Mouse (Mus musculus) bone marrow macrophage, adult 2 months (primary cell): ENCODE results near the gene Tbc1d9. TPM values are rescaled to one million over a fixed set of nuclear protein-coding genes. Genes with fewer than 3 reads are reported as not detected.

Experiments used
- H3K27ac ChIP-seq: 2 replicates; pipeline ENCODE4 v1.5.1; 2012; ENCODE audit warnings: low read depth, low read length; ENCODE audit not compliant: insufficient read depth
- H3K4me1 ChIP-seq: 2 replicates; pipeline ENCODE4 v1.6.1; 2012; ENCODE audit warnings: low read length; ENCODE audit not compliant: control insufficient read depth, insufficient read depth
- H3K4me3 ChIP-seq: 2 replicates; pipeline ENCODE4 v1.5.1; 2012; ENCODE audit warnings: mild to moderate bottlenecking, low read length, moderate library complexity; ENCODE audit not compliant: insufficient read depth
- CTCF ChIP-seq: IDR thresholded peaks from 2 replicates; pipeline ENCODE4 v1.5.1; 2012; ENCODE audit warnings: low read depth, mild to moderate bottlenecking, low read length, moderate library complexity
- POLR2A ChIP-seq: IDR thresholded peaks from 2 replicates; pipeline ENCODE4 v1.6.1; 2012; ENCODE audit warnings: mild to moderate bottlenecking, low read depth, low read length, borderline replicate concordance
- polyA plus RNA-seq: library from polyadenylated mRNA; stranded (reverse); fragments of >200 nt; gene quantifications from 2 replicates; pipeline ENCODE4 v1.2.4, GENCODE M21; 2012; ENCODE audit not compliant: missing spikeins, insufficient read depth, insufficient read length

The Tbc1d9 gene
- polyA plus RNA-seq, 1 experiment, result 27.9 TPM

- peaks cover 8% of the 10 kb centered on the region for H3K4me1 ChIP-seq
- TF ChIP-seq POLR2A (no peak), CTCF (no peak)
- no peak overlapping the region for H3K4me3 ChIP-seq
- no peak overlapping the region for H3K27ac ChIP-seq
Observed at GRCm38 (mm10) chr8:83200191-83201177, 35.3 kb downstream of the Tbc1d9 start.

GRCm38 (mm10) chr8:83202946-83203345 lies 37.8 kb downstream of the Tbc1d9 start:
- Histone ChIP-seq H3K4me3 (no peak overlapping the region), H3K4me1 (peaks cover 8% of the 10 kb centered on the region), H3K27ac (no peak overlapping the region)
- TF ChIP-seq POLR2A, result no peak

GRCm38 (mm10) chr8:83205907-83206306 lies 40.8 kb downstream of the Tbc1d9 start:
- TF ChIP-seq POLR2A, result no peak
- TF ChIP-seq CTCF, result no peak
- H3K4me3 ChIP-seq, result no peak overlapping the region

GRCm38 (mm10) chr8:83209581-83209980 lies 44.4 kb downstream of the Tbc1d9 start:
- Histone ChIP-seq H3K4me3 (no peak overlapping the region), H3K27ac (no peak overlapping the region), H3K4me1 (no peaks in the 10 kb centered on the region)
- TF ChIP-seq POLR2A, result no peak
- TF ChIP-seq CTCF, result no peak

More at GRCm38 (mm10) chr8:83205907-83206306, 40.8 kb downstream of the Tbc1d9 start:
- no peaks in the 10 kb centered on the region for H3K4me1 ChIP-seq
- no peak overlapping the region for H3K27ac ChIP-seq

GRCm38 (mm10) chr8:83210676-83211075 lies 45.5 kb downstream of the Tbc1d9 start:
- Histone ChIP-seq H3K4me1 (no peaks in the 10 kb centered on the region), H3K27ac (no peak overlapping the region), H3K4me3 (no peak overlapping the region)
- no peak for TF ChIP-seq POLR2A
- TF ChIP-seq CTCF, result no peak

- Histone ChIP-seq H3K27ac (no peak overlapping the region), H3K4me1 (peaks cover 10% of the 10 kb centered on the region), H3K4me3 (no peak overlapping the region)
- TF ChIP-seq CTCF (no peak), POLR2A (no peak)
Observed at GRCm38 (mm10) chr8:83215065-83215464, 49.9 kb downstream of the Tbc1d9 start.

- Histone ChIP-seq H3K4me3 (no peak overlapping the region), H3K27ac (no peak overlapping the region), H3K4me1 (peaks cover 10% of the 10 kb centered on the region)
- TF ChIP-seq POLR2A, result no peak
- TF ChIP-seq CTCF, result no peak
Observed at GRCm38 (mm10) chr8:83216520-83216919, 51.4 kb downstream of the Tbc1d9 start.

GRCm38 (mm10) chr8:83217196-83217595 lies 52.0 kb downstream of the Tbc1d9 start:
- H3K4me1 ChIP-seq, result peaks cover 10% of the 10 kb centered on the region
- TF ChIP-seq POLR2A, result no peak
- TF ChIP-seq CTCF, result no peak
- H3K4me3 ChIP-seq, result no peak overlapping the region
- H3K27ac ChIP-seq, result no peak overlapping the region

GRCm38 (mm10) chr8:83217891-83218290 lies 52.7 kb downstream of the Tbc1d9 start:
- peaks cover 10% of the 10 kb centered on the region for H3K4me1 ChIP-seq
- no peak for TF ChIP-seq CTCF
- TF ChIP-seq POLR2A, result no peak
- H3K4me3 ChIP-seq, result no peak overlapping the region
- no peak overlapping the region for H3K27ac ChIP-seq

- TF ChIP-seq POLR2A, result no peak
- no peak for TF ChIP-seq CTCF
- H3K27ac ChIP-seq, result no peak overlapping the region
- H3K4me1 ChIP-seq, result peaks cover 10% of the 10 kb centered on the region
- no peak overlapping the region for H3K4me3 ChIP-seq
Observed at GRCm38 (mm10) chr8:83219392-83219791, 54.2 kb downstream of the Tbc1d9 start.
